Mouse (Mus musculus) lung, adult 2 months (tissue): Measurements from ENCODE around the gene U2af2.

Experiments
- CTCF ChIP-seq: fragments of 200-500 bp; IDR thresholded peaks from 2 replicates; pipeline ENCODE4 v1.5.1; 2011; ENCODE audit warnings: mild to moderate bottlenecking, low read length, control low read depth; ENCODE audit not compliant: insufficient read depth
- POLR2A ChIP-seq: fragments of 200-500 bp; IDR thresholded peaks from 2 replicates; pipeline ENCODE4 v1.6.1; 2011; ENCODE audit warnings: low read depth, mild to moderate bottlenecking, control low read depth, low read length, borderline replicate concordance; ENCODE audit errors: extremely low read depth

GRCm38 (mm10) chr7:5074984-5075383 lies 13.0 kb downstream of the U2af2 start:
- TF ChIP-seq POLR2A: no peak
- TF ChIP-seq CTCF: no peak
